Mouse (Mus musculus): Measurements from ENCODE around the gene Glmp. TPM values are rescaled to one million over a fixed set of nuclear protein-coding genes. Genes with fewer than 3 reads are reported as not detected.
"Not testable (repeated sequence)": the region's sequence is repeated elsewhere in the genome, so short reads cannot be mapped to it uniquely, and the experiment has no call there.

Glmp gene
- polyA plus RNA-seq, 1 experiment from 2014 or later = 226 TPM

DNA sequence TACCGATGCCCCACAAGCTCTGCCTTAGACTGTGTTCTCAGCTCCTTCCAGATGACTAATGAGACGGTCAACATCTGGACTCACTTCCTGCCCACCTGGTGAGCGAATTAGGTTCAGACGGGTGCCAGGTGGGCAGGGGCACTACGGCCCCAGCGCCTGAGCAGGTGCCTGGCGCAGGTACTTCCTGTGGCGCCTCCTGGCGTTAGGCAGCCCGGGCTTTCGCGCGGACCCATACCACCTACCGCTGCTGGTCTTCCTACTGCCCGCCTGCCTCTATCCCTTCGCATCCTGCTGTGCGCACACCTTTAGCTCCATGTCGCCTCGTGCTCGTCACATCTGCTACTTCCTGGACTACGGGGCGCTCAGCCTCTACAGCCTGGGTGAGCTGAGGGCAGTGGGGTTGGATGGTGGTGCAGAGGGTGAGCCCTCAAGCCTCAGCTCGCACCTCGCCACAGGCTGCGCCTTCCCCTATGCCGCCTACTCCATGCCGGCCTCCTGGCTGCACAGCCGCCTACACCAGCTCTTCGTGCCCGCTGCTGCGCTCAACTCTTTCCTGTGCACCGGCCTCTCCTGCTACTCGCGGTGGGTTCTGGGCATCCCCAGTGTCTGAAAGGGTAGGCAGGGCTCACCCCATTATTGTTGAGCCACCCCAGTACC, 41.0 kb downstream of the Glmp start:
- Histone ChIP-seq H3K4me3 (replicated peaks) (no peak overlapping the region), H3K4me2 (peak overlapping the region; percentile 10; the same call in 1 of the 2 replicates), H3K4me1 (peaks cover 24% of the 10 kb centered on the region), H3K27ac (no peak overlapping the region), H3K9me3 (replicated peaks) (peaks cover 9% of the 10 kb centered on the region), H3K27me3 (peaks cover 20% of the 10 kb centered on the region), H3K9ac (no peak overlapping the region), H3K36me3 (peaks cover 24% of the 10 kb centered on the region)
- no peak for ATAC-seq (replicated peaks; ENCODE audit: low FRiP score)
- 34% methylated on average over 34 of the region's 34 CpGs for WGBS

GRCm38 (mm10) chr3:88366830-88367428, 42.1 kb downstream of the Glmp start:
- peak overlapping the region; percentile 29; the same call in 1 of the 2 replicates for H3K4me3 ChIP-seq (replicated peaks)
- H3K27me3 ChIP-seq = peaks cover 20% of the 10 kb centered on the region
- peak overlapping the region; percentile 56; the same call in 1 of the 2 replicates for H3K27ac ChIP-seq
- 4% methylated on average over 21 of the region's 22 CpGs for WGBS
- peak; percentile 81 for ATAC-seq (replicated peaks; ENCODE audit: low FRiP score)
- peak overlapping the region; percentile 55 for H3K4me2 ChIP-seq
- H3K9me3 ChIP-seq (replicated peaks); H3K9ac ChIP-seq: not testable (repeated sequence)
- peaks cover 13% of the 10 kb centered on the region for H3K36me3 ChIP-seq
- H3K4me1 ChIP-seq = peaks cover 24% of the 10 kb centered on the region

DNA sequence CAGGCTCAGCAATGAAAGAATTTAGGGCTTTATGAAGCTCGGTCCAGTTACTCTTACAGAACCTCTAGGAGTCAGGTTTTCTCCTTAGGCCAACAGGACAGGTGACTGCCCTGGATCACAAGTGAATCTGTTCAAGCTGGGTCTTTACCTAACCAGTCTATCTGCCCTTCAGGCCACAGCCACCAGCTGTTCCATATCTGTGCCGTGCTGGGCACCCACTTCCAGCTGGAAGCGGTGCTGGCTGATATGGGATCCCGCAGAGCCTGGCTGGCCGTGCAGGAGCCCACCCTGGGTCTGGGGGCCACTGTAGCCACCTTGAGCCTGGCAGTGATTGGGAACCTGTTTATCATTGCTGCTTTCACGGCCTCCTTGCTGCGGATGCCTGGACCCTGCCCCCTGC, 42.7 kb downstream of the Glmp start:
- Histone ChIP-seq H3K4me2 (peak overlapping the region; percentile 55), H3K27me3 (peaks cover 20% of the 10 kb centered on the region), H3K4me1 (peaks cover 24% of the 10 kb centered on the region)
- H3K9ac ChIP-seq; ATAC-seq (replicated peaks; ENCODE audit: low FRiP score); H3K27ac ChIP-seq; H3K36me3 ChIP-seq; H3K4me3 ChIP-seq (replicated peaks); H3K9me3 ChIP-seq (replicated peaks): not testable (repeated sequence)
- WGBS = 59% methylated on average over 3 of the region's 7 CpGs

GRCm38 (mm10) chr3:88368511-88368910, 43.7 kb downstream of the Glmp start:
- Histone ChIP-seq H3K4me1 (peaks cover 24% of the 10 kb centered on the region), H3K27me3 (peaks cover 20% of the 10 kb centered on the region)
- H3K4me2 ChIP-seq; ATAC-seq (replicated peaks; ENCODE audit: low FRiP score); H3K27ac ChIP-seq; H3K9ac ChIP-seq; H3K36me3 ChIP-seq; H3K9me3 ChIP-seq (replicated peaks); H3K4me3 ChIP-seq (replicated peaks): not testable (repeated sequence)
- WGBS = 81% methylated on average over 7 of the region's 7 CpGs

GRCm38 (mm10) chr3:88372643-88373042, 47.8 kb downstream of the Glmp start, which contains the start of gene Bglap3:
Gene Bglap3 (minus strand): TSS chr3:88372743.
- not testable (repeated sequence) for H3K27me3 ChIP-seq; ATAC-seq (replicated peaks; ENCODE audit: low FRiP score); H3K4me1 ChIP-seq; H3K27ac ChIP-seq; H3K9ac ChIP-seq; H3K4me3 ChIP-seq (replicated peaks); H3K36me3 ChIP-seq; H3K9me3 ChIP-seq (replicated peaks); H3K4me2 ChIP-seq
- 93% methylated on average over 9 of the region's 9 CpGs for WGBS

DNA sequence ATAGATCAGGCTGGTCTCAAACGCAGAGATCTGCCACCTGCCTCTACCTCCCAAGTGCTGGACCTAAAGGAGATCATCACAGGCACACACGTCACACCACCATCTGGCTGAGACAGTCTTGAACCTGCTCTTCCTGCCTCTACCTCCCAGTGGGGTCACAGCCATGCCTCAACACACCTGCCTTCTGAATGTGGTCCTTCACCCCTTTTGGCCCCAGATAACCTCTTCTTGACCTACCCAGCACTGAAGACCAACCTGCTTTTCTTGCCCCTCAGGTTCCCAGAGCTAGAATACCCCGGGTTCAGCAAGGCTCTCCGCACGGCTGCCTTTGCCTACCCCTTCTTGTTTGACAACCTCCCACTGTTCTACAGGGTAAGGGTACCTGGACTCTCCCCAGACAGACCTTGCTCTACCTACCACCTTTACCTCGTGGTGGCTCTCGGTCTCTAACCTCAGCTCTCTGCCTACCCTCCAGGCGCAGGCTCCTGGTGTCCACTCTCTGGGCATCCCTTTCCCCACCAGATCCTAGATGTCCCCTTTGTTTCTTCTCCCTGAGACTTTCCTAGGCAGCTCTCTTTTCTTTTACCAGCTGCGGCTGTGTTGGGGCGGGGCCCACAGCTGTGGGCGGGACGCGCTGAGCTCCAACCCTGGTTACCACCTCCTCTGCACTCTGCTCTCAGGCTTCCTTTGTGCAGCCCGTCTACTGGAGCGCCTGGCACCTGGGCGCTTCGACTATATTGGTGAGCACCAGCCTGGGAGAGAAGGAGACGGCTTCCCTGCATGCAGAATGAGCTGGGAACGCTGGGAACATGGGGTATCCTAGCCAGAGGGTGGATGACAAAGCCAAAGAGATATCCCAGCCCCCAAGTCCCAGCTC, 51.2 kb downstream of the Glmp start:
- H3K27ac ChIP-seq = peak overlapping the region; percentile 85
- H3K4me3 ChIP-seq (replicated peaks) = peak overlapping the region; percentile 20
- H3K4me1 ChIP-seq; H3K27me3 ChIP-seq; H3K9me3 ChIP-seq (replicated peaks); H3K36me3 ChIP-seq: not testable (repeated sequence)
- 0 out of 2 replicates have a peak overlapping the region, but pooled peaks have one; percentile 33 for H3K9ac ChIP-seq
- H3K4me2 ChIP-seq = peak overlapping the region; percentile 50
- WGBS = 11% methylated on average over 19 of the region's 19 CpGs
- ATAC-seq (replicated peaks; ENCODE audit: low FRiP score) = peak; percentile 92

DNA sequence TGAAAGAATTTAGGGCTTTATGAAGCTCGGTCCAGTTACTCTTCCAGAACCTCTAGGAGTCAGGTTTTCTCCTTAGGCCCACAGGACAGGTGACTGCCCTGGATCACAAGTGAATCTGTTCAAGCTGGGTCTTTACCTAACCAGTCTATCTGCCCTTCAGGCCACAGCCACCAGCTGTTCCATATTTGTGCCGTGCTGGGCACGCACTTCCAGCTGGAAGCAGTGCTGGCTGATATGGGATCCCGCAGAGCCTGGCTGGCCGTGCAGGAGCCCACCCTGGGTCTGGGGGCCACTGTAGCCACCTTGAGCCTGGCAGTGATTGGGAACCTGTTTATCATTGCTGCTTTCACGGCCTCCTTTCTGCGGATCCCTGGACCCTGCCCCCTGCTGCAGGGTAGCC, 51.8 kb downstream of the Glmp start:
- H3K4me1 ChIP-seq; H3K36me3 ChIP-seq; H3K27me3 ChIP-seq; H3K9me3 ChIP-seq (replicated peaks): not testable (repeated sequence)
- Histone ChIP-seq H3K27ac (peak overlapping the region; percentile 85), H3K4me3 (replicated peaks) (peak overlapping the region; percentile 20), H3K4me2 (peak overlapping the region; percentile 50), H3K9ac (0 out of 2 replicates have a peak overlapping the region, but pooled peaks have one; percentile 26)
- 26% methylated on average over 7 of the region's 7 CpGs for WGBS
- peak; percentile 16; the same call in 1 of the 2 replicates for ATAC-seq (replicated peaks; ENCODE audit: low FRiP score)

DNA sequence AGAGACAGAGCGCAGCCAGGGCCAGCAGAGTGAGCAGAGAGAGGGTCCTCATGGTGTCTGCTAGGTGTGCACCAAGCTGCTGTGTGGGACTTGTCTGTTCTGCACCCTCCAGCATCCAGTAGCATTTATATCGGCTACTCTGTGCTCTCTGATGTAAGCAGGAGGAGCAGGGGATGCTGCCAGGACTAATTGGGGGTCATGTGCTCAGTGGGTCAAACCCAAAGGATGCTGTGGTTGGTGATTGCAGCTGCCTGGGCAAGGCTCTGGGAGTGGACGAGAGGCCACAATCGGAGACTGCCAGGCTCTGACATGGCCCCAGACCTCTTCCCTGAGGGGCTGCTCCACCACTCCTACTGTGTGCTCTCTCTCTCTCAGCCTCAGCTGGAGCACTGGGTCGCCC, 53.8 kb downstream of the Glmp start, which contains the start of gene Bglap2:
Gene Bglap2 (minus strand): TSS at position 101 of the 400 bp plus-strand sequence.
- H3K4me3 ChIP-seq (replicated peaks); H3K4me2 ChIP-seq; H3K36me3 ChIP-seq; H3K4me1 ChIP-seq; H3K27ac ChIP-seq; H3K9me3 ChIP-seq (replicated peaks); H3K27me3 ChIP-seq; ATAC-seq (replicated peaks; ENCODE audit: low FRiP score); H3K9ac ChIP-seq: not testable (repeated sequence)
- WGBS = 77% methylated on average over 5 of the region's 5 CpGs

Other genes with a start within 250 kb of the Glmp start
- not detected in 2 replicates for gene Ttc24, start 246.7 kb upstream of the Glmp start, polyA plus RNA-seq (2015; fragmentation: Nextera tagmentation; extraction: Ambion mirVana)
- gene Iqgap3, start 243.1 kb upstream of the Glmp start, polyA plus RNA-seq (2015; fragmentation: Nextera tagmentation; extraction: Ambion mirVana) = 18.5 and 22.1 TPM in 2 replicates
- gene Mef2d, start 182.7 kb upstream of the Glmp start, polyA plus RNA-seq (2015; fragmentation: Nextera tagmentation; extraction: Ambion mirVana) = 18.5 and 21.5 TPM in 2 replicates
- 6.5 and 6.6 TPM in 2 replicates for gene Rhbg, start 70.3 kb upstream of the Glmp start, polyA plus RNA-seq (2015; fragmentation: Nextera tagmentation; extraction: Ambion mirVana)
- gene Gm38392, start 37.8 kb upstream of the Glmp start, polyA plus RNA-seq (2015; fragmentation: Nextera tagmentation; extraction: Ambion mirVana) = 2.5 and 2.9 TPM in 2 replicates
- 12.9 and 15.6 TPM in 2 replicates for gene Tsacc, start 28.0 kb upstream of the Glmp start, polyA plus RNA-seq (2015; fragmentation: Nextera tagmentation; extraction: Ambion mirVana)
- 587 and 599 TPM in 2 replicates for gene Cct3, start 27.9 kb upstream of the Glmp start, polyA plus RNA-seq (2015; fragmentation: Nextera tagmentation; extraction: Ambion mirVana)
- gene Tmem79, start 11.1 kb downstream of the Glmp start, polyA plus RNA-seq (2015; fragmentation: Nextera tagmentation; extraction: Ambion mirVana) = 5.2 and 6.6 TPM in 2 replicates
- 56.3 and 63.1 TPM in 2 replicates for gene Smg5, start 11.2 kb downstream of the Glmp start, polyA plus RNA-seq (2015; fragmentation: Nextera tagmentation; extraction: Ambion mirVana)
- 11.9 and 14.5 TPM in 2 replicates for gene Paqr6, start 39.6 kb downstream of the Glmp start, polyA plus RNA-seq (2015; fragmentation: Nextera tagmentation; extraction: Ambion mirVana)
- gene Bglap3, start 47.7 kb downstream of the Glmp start, polyA plus RNA-seq (2015; fragmentation: Nextera tagmentation; extraction: Ambion mirVana) = 0.39 and 0.48 TPM in 2 replicates
- 3.4 TPM in 1 of 2 replicates, not detected in the other for gene Bglap2, start 53.7 kb downstream of the Glmp start, polyA plus RNA-seq (2015; fragmentation: Nextera tagmentation; extraction: Ambion mirVana)
- gene Bglap, start 59.4 kb downstream of the Glmp start, polyA plus RNA-seq (2015; fragmentation: Nextera tagmentation; extraction: Ambion mirVana) = 5.6 TPM in 1 of 2 replicates, not detected in the other
- gene Pmf1, start 85.3 kb downstream of the Glmp start, polyA plus RNA-seq (2015; fragmentation: Nextera tagmentation; extraction: Ambion mirVana) = 152 TPM in 2 replicates
- gene Slc25a44, start 100.1 kb downstream of the Glmp start, polyA plus RNA-seq (2015; fragmentation: Nextera tagmentation; extraction: Ambion mirVana) = 17.5 and 17.6 TPM in 2 replicates
- gene Sema4a, start 136.2 kb downstream of the Glmp start, polyA plus RNA-seq (2015; fragmentation: Nextera tagmentation; extraction: Ambion mirVana) = 14.0 and 14.7 TPM in 2 replicates
- 89.2 and 92.0 TPM in 2 replicates for gene Lmna, start 184.9 kb downstream of the Glmp start, polyA plus RNA-seq (2015; fragmentation: Nextera tagmentation; extraction: Ambion mirVana)
- 20.9 and 22.0 TPM in 2 replicates for gene Mex3a, start 207.4 kb downstream of the Glmp start, polyA plus RNA-seq (2015; fragmentation: Nextera tagmentation; extraction: Ambion mirVana)
- 15.1 and 17.4 TPM in 2 replicates for gene Rab25, start 223.3 kb downstream of the Glmp start, polyA plus RNA-seq (2015; fragmentation: Nextera tagmentation; extraction: Ambion mirVana)
- gene Lamtor2, start 228.1 kb downstream of the Glmp start, polyA plus RNA-seq (2015; fragmentation: Nextera tagmentation; extraction: Ambion mirVana) = 167 and 173 TPM in 2 replicates
- gene Ubqln4, start 228.7 kb downstream of the Glmp start, polyA plus RNA-seq (2015; fragmentation: Nextera tagmentation; extraction: Ambion mirVana) = 54.0 and 57.9 TPM in 2 replicates